Mouse (Mus musculus): ENCODE measurements around the gene Mmd2. TPM values are rescaled to one million over a fixed set of nuclear protein-coding genes. Genes with fewer than 3 reads are reported as not detected.

Mmd2 gene
- polyA plus RNA-seq, 1 experiment from 2014 or later: 110 TPM

- 82% methylated on average over 5 of the region's 5 CpGs for WGBS
- no peak for ATAC-seq
- peaks cover 6% of the 10 kb centered on the region for H3K4me1 ChIP-seq (ENCODE audit: control insufficient read depth, insufficient read depth, low read depth, low read length)
These were observed 63.4 kb downstream of the Mmd2 start for GRCm38 (mm10) chr5:142545014-142545795.

GRCm38 (mm10) chr5:142537286-142537685 lies 71.3 kb downstream of the Mmd2 start:
- H3K27me3 ChIP-seq (replicated peaks; ENCODE audit: control insufficient read depth, insufficient read depth, low read length): no peaks in the 10 kb centered on the region
- H3K36me3 ChIP-seq (ENCODE audit: control insufficient read depth, insufficient read depth, low read length): no peaks in the 10 kb centered on the region
- H3K4me2 ChIP-seq (ENCODE audit: low read length): no peak overlapping the region
- 91% methylated on average over 3 of the region's 3 CpGs for WGBS
- H3K4me1 ChIP-seq (ENCODE audit: control insufficient read depth, insufficient read depth, low read depth, low read length): no peaks in the 10 kb centered on the region
- no peaks in the 10 kb centered on the region for H3K9me3 ChIP-seq (ENCODE audit: control insufficient read depth, low read length)
- H3K4me3 ChIP-seq (ENCODE audit: low read length): no peak overlapping the region
- H3K27ac ChIP-seq (ENCODE audit: low read depth, low read length): no peak overlapping the region
- no peak overlapping the region for H3K9ac ChIP-seq (ENCODE audit: low read depth, low read length)
- ATAC-seq: no peak

More at GRCm38 (mm10) chr5:142545014-142545795, 63.4 kb downstream of the Mmd2 start:
- H3K27me3 ChIP-seq (replicated peaks; ENCODE audit: control insufficient read depth, insufficient read depth, low read length): no peaks in the 10 kb centered on the region
- H3K4me2 ChIP-seq (ENCODE audit: low read length): no peak overlapping the region
- no peaks in the 10 kb centered on the region for H3K9me3 ChIP-seq (ENCODE audit: control insufficient read depth, low read length)
- H3K9ac ChIP-seq (ENCODE audit: low read depth, low read length): no peak overlapping the region
- H3K4me3 ChIP-seq (ENCODE audit: low read length): no peak overlapping the region
- H3K36me3 ChIP-seq (ENCODE audit: control insufficient read depth, insufficient read depth, low read length): no peaks in the 10 kb centered on the region
- no peak overlapping the region for H3K27ac ChIP-seq (ENCODE audit: low read depth, low read length)

GRCm38 (mm10) chr5:142535388-142535787 lies 73.2 kb downstream of the Mmd2 start:
- ATAC-seq: no peak
- Histone ChIP-seq H3K27ac (ENCODE audit: low read depth, low read length) (no peak overlapping the region), H3K9ac (ENCODE audit: low read depth, low read length) (no peak overlapping the region), H3K27me3 (replicated peaks; ENCODE audit: control insufficient read depth, insufficient read depth, low read length) (no peaks in the 10 kb centered on the region), H3K36me3 (ENCODE audit: control insufficient read depth, insufficient read depth, low read length) (peaks cover 2% of the 10 kb centered on the region; the same call in 1 of the 2 replicates), H3K4me1 (ENCODE audit: control insufficient read depth, insufficient read depth, low read depth, low read length) (no peaks in the 10 kb centered on the region), H3K4me2 (ENCODE audit: low read length) (no peak overlapping the region), H3K9me3 (ENCODE audit: control insufficient read depth, low read length) (no peaks in the 10 kb centered on the region), H3K4me3 (ENCODE audit: low read length) (no peak overlapping the region)
- 80% methylated on average over 4 of the region's 4 CpGs for WGBS

- Histone ChIP-seq H3K9me3 (ENCODE audit: control insufficient read depth, low read length) (peaks cover 4% of the 10 kb centered on the region; the same call in 1 of the 2 replicates), H3K27ac (ENCODE audit: low read depth, low read length) (no peak within 1 kb of the TSS), H3K4me1 (ENCODE audit: control insufficient read depth, insufficient read depth, low read depth, low read length) (no peaks in the 10 kb centered on the region), H3K9ac (ENCODE audit: low read depth, low read length) (no peak within 1 kb of the TSS), H3K4me2 (ENCODE audit: low read length) (no peak within 1 kb of the TSS), H3K36me3 (ENCODE audit: control insufficient read depth, insufficient read depth, low read length) (peaks cover 6% of the 10 kb centered on the region), H3K4me3 (ENCODE audit: low read length) (0 out of 2 replicates have a peak within 1 kb of the TSS, but pooled peaks have one; percentile 5), H3K27me3 (replicated peaks; ENCODE audit: control insufficient read depth, insufficient read depth, low read length) (no peaks in the 10 kb centered on the region)
- ATAC-seq: no peak
- WGBS: 32% methylated on average over 32 of the region's 41 CpGs
These were observed 78.7 kb downstream of the Mmd2 start, which contains the start of gene Papolb for GRCm38 (mm10) chr5:142529915-142530314. Gene Papolb, minus strand, starts transcription at chr5:142530076.

- no peaks in the 10 kb centered on the region for H3K27me3 ChIP-seq (replicated peaks; ENCODE audit: control insufficient read depth, insufficient read depth, low read length)
- WGBS: 71% methylated on average over 8 of the region's 8 CpGs
- H3K36me3 ChIP-seq (ENCODE audit: control insufficient read depth, insufficient read depth, low read length): peaks cover 4% of the 10 kb centered on the region
- no peak overlapping the region for H3K4me2 ChIP-seq (ENCODE audit: low read length)
- H3K4me3 ChIP-seq (ENCODE audit: low read length): no peak overlapping the region
- no peaks in the 10 kb centered on the region for H3K4me1 ChIP-seq (ENCODE audit: control insufficient read depth, insufficient read depth, low read depth, low read length)
- peak overlapping the region; percentile 13; the same call in 1 of the 2 replicates for H3K27ac ChIP-seq (ENCODE audit: low read depth, low read length)
- H3K9ac ChIP-seq (ENCODE audit: low read depth, low read length): no peak overlapping the region
- no peak for ATAC-seq
- peaks cover 3% of the 10 kb centered on the region; the same call in 1 of the 2 replicates for H3K9me3 ChIP-seq (ENCODE audit: control insufficient read depth, low read length)
These were observed 83.7 kb downstream of the Mmd2 start for GRCm38 (mm10) chr5:142524711-142525464.

GRCm38 (mm10) chr5:142521195-142521866 lies 87.3 kb downstream of the Mmd2 start:
- H3K4me3 ChIP-seq (ENCODE audit: low read length): no peak overlapping the region
- H3K27me3 ChIP-seq (replicated peaks; ENCODE audit: control insufficient read depth, insufficient read depth, low read length): no peaks in the 10 kb centered on the region
- no peak overlapping the region for H3K9ac ChIP-seq (ENCODE audit: low read depth, low read length)
- H3K27ac ChIP-seq (ENCODE audit: low read depth, low read length): no peak overlapping the region
- ATAC-seq: no peak
- H3K36me3 ChIP-seq (ENCODE audit: control insufficient read depth, insufficient read depth, low read length): peaks cover 2% of the 10 kb centered on the region; the same call in 1 of the 2 replicates
- 0 out of 2 replicates have a peak, but pooled peaks cover 2% of the 10 kb centered on the region for H3K9me3 ChIP-seq (ENCODE audit: control insufficient read depth, low read length)
- 88% methylated on average over 11 of the region's 11 CpGs for WGBS
- no peak overlapping the region for H3K4me2 ChIP-seq (ENCODE audit: low read length)
- H3K4me1 ChIP-seq (ENCODE audit: control insufficient read depth, insufficient read depth, low read depth, low read length): no peaks in the 10 kb centered on the region

GRCm38 (mm10) chr5:142520360-142520759 lies 88.2 kb downstream of the Mmd2 start:
- Histone ChIP-seq H3K4me1 (ENCODE audit: control insufficient read depth, insufficient read depth, low read depth, low read length) (no peaks in the 10 kb centered on the region), H3K9ac (ENCODE audit: low read depth, low read length) (no peak overlapping the region), H3K27ac (ENCODE audit: low read depth, low read length) (no peak overlapping the region), H3K27me3 (replicated peaks; ENCODE audit: control insufficient read depth, insufficient read depth, low read length) (no peaks in the 10 kb centered on the region), H3K4me3 (ENCODE audit: low read length) (no peak overlapping the region), H3K36me3 (ENCODE audit: control insufficient read depth, insufficient read depth, low read length) (peaks cover 2% of the 10 kb centered on the region; the same call in 1 of the 2 replicates), H3K9me3 (ENCODE audit: control insufficient read depth, low read length) (0 out of 2 replicates have a peak, but pooled peaks cover 2% of the 10 kb centered on the region), H3K4me2 (ENCODE audit: low read length) (no peak overlapping the region)
- 83% methylated on average over 4 of the region's 4 CpGs for WGBS
- ATAC-seq: no peak

GRCm38 (mm10) chr5:142518973-142519372 lies 89.6 kb downstream of the Mmd2 start:
- peaks cover 2% of the 10 kb centered on the region; the same call in 1 of the 2 replicates for H3K36me3 ChIP-seq (ENCODE audit: control insufficient read depth, insufficient read depth, low read length)
- H3K27ac ChIP-seq (ENCODE audit: low read depth, low read length): no peak overlapping the region
- H3K9ac ChIP-seq (ENCODE audit: low read depth, low read length): no peak overlapping the region
- 68% methylated on average over 6 of the region's 6 CpGs for WGBS
- no peak overlapping the region for H3K4me2 ChIP-seq (ENCODE audit: low read length)
- no peak for ATAC-seq
- H3K4me3 ChIP-seq (ENCODE audit: low read length): no peak overlapping the region
- 0 out of 2 replicates have a peak, but pooled peaks cover 2% of the 10 kb centered on the region for H3K9me3 ChIP-seq (ENCODE audit: control insufficient read depth, low read length)
- H3K4me1 ChIP-seq (ENCODE audit: control insufficient read depth, insufficient read depth, low read depth, low read length): no peaks in the 10 kb centered on the region
- H3K27me3 ChIP-seq (replicated peaks; ENCODE audit: control insufficient read depth, insufficient read depth, low read length): no peaks in the 10 kb centered on the region
